Mouse (Mus musculus) embryonic facial prominence, embryonic 14.5 days (tissue): ENCODE results near the gene Usp42. TPM values are rescaled to one million over a fixed set of nuclear protein-coding genes. Genes with fewer than 3 reads are reported as not detected.

Experiments used
- ATAC-seq: fragments of 200-750 bp; cut with Nextera tagmentation; 2 replicates; pipeline ENCODE4 v1.8.0; 2017; ENCODE audit warnings: low read depth, moderate number of reproducible peaks, moderate TSS enrichment
- DNase-seq: peaks from one replicate; pipeline ENCODE4 v3.0.0-alpha.2; 2015; ENCODE audit warnings: low spot score
- H3K27ac ChIP-seq: fragments of 300-500 bp; sonication (generic); replicated peaks from 2 replicates; pipeline ENCODE4 v1.5.1; 2014; ENCODE audit warnings: low read depth, mild to moderate bottlenecking, low read length, moderate library complexity
- H3K27me3 ChIP-seq: fragments of 300-500 bp; sonication (generic); replicated peaks from 2 replicates; pipeline ENCODE4 v1.6.1; 2014; ENCODE audit warnings: low read length; ENCODE audit not compliant: control insufficient read depth, insufficient read depth
- H3K36me3 ChIP-seq: fragments of 300-500 bp; sonication (generic); 2 replicates; pipeline ENCODE4 v1.6.1; 2014; ENCODE audit warnings: low read length, mixed read lengths; ENCODE audit not compliant: control insufficient read depth, insufficient read depth
- H3K4me1 ChIP-seq: fragments of 300-500 bp; sonication (generic); 2 replicates; pipeline ENCODE4 v1.6.1; 2014; ENCODE audit warnings: antibody characterized with exemption, low read length; ENCODE audit not compliant: control insufficient read depth, insufficient read depth
- H3K4me2 ChIP-seq: fragments of 300-500 bp; sonication (generic); 2 replicates; pipeline ENCODE4 v1.6.1; 2014; ENCODE audit warnings: low read depth, mild to moderate bottlenecking, low read length, moderate library complexity, mixed read lengths
- H3K4me3 ChIP-seq: fragments of 300-500 bp; sonication (generic); 2 replicates; pipeline ENCODE4 v1.5.1; 2014; ENCODE audit warnings: low read depth, mild to moderate bottlenecking, low read length
- H3K9ac ChIP-seq: fragments of 300-500 bp; sonication (generic); 2 replicates; pipeline ENCODE4 v1.6.1; 2014; ENCODE audit warnings: low read depth, mild to moderate bottlenecking, low read length, moderate library complexity, mixed read lengths
- H3K9me3 ChIP-seq: fragments of 300-500 bp; sonication (generic); 2 replicates; pipeline ENCODE4 v1.6.1; 2016; ENCODE audit warnings: low read length; ENCODE audit not compliant: control insufficient read depth
- WGBS: fragments of 180-500 bp; shearing (Covaris S2); extraction: QIAGEN DNeasy Blood & Tissue Kit; methylation state at CpG from one replicate; pipeline ENCODE4 v1.1.7; 2014; 5-methylcytosine and 5-hydroxymethylcytosine counted together
- polyA plus RNA-seq: library from polyadenylated mRNA; unstranded; fragments of >200 nt; fragmentation: Nextera tagmentation; extraction: Ambion mirVana; gene quantifications from 2 replicates; pipeline ENCODE4 v1.2.1, GENCODE M21; 2014

Gene Usp42
- polyA plus RNA-seq, 1 experiment from 2014 or later, result 18.1 TPM

GRCm38 (mm10) chr5:143700247-143700646 is 31.8 kb downstream of the Usp42 start:
- WGBS, result 95% methylated on average over 5 of the region's 5 CpGs
- DNase-seq (no peak), ATAC-seq (no peak)
- H3K4me1 ChIP-seq, result no peaks in the 10 kb centered on the region
- no peak overlapping the region for H3K4me2 ChIP-seq
- H3K9ac ChIP-seq, result no peak overlapping the region
- H3K27ac ChIP-seq, result no peak overlapping the region
- peaks cover 81% of the 10 kb centered on the region for H3K36me3 ChIP-seq
- no peaks in the 10 kb centered on the region for H3K27me3 ChIP-seq
- H3K4me3 ChIP-seq, result no peak overlapping the region
- H3K9me3 ChIP-seq, result no peaks in the 10 kb centered on the region

GRCm38 (mm10) chr5:143698454-143698853 is 33.6 kb downstream of the Usp42 start:
- WGBS, result 94% methylated on average over 4 of the region's 4 CpGs
- no peak overlapping the region for H3K27ac ChIP-seq

GRCm38 (mm10) chr5:143696323-143696722 is 35.8 kb downstream of the Usp42 start:
- Histone ChIP-seq H3K4me2 (no peak overlapping the region), H3K36me3 (peaks cover 72% of the 10 kb centered on the region), H3K9ac (no peak overlapping the region), H3K4me1 (no peaks in the 10 kb centered on the region), H3K4me3 (no peak overlapping the region), H3K9me3 (no peaks in the 10 kb centered on the region), H3K27ac (no peak overlapping the region), H3K27me3 (no peaks in the 10 kb centered on the region)
- ATAC-seq (0 out of 2 replicates have a peak, but pooled peaks have one; percentile 12), DNase-seq (peak; percentile 56)
- 72% methylated on average over 3 of the region's 3 CpGs for WGBS

More at GRCm38 (mm10) chr5:143698454-143698853, 33.6 kb downstream of the Usp42 start:
- Histone ChIP-seq H3K4me2 (no peak overlapping the region), H3K36me3 (peaks cover 84% of the 10 kb centered on the region), H3K4me3 (no peak overlapping the region), H3K4me1 (no peaks in the 10 kb centered on the region), H3K9me3 (no peaks in the 10 kb centered on the region), H3K27me3 (no peaks in the 10 kb centered on the region), H3K9ac (no peak overlapping the region)
- no peak for ATAC-seq
- no peak for DNase-seq

DNA sequence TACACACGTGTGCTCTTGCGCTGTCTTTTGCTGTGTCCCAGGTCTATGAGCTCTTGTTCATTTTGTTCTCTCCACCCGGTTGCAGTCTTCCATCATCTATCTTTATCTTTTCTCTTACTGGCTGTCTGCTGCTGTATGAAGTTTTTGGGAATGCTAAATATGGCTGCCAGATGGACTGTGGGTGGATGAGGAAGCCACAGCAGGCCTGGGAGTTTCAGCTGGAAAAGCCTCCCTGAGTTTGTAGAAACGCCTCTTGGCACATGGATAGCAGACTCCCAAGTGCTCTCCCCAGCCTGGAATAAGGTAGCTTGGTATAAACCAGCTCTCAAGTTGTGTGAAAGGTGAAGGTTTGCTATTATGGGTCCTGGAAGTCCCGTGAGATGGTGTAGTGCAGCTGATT is 41.2 kb downstream of the Usp42 start:
- H3K27me3 ChIP-seq, result no peaks in the 10 kb centered on the region
- peak; percentile 38 for DNase-seq
- 81% methylated on average over 5 of the region's 5 CpGs for WGBS
- no peaks in the 10 kb centered on the region for H3K9me3 ChIP-seq
- ATAC-seq, result no peak
- no peak overlapping the region for H3K4me2 ChIP-seq
- H3K9ac ChIP-seq, result no peak overlapping the region
- peaks cover 64% of the 10 kb centered on the region for H3K36me3 ChIP-seq
- H3K27ac ChIP-seq, result no peak overlapping the region
- no peaks in the 10 kb centered on the region for H3K4me1 ChIP-seq
- H3K4me3 ChIP-seq, result no peak overlapping the region

DNA sequence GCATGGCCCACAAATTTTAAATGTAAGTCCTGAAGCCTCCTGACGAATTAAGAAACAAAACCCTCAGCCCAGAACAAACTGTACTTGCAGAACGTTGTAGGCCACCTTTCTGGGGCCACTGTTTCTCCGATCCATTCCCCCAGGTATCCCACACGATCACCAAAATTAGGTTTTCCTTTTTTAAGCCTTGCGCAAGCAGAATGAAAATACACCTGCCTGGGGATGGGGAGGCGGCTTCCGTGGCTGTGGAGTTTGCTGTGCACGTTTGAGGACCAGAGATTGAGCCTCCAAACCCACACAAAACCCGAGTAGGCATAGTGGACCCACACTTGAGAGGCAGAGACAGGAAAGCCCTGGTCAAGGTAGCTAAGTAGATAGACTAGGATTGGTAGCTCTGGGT is 41.7 kb downstream of the Usp42 start:
- ATAC-seq, result no peak
- Histone ChIP-seq H3K36me3 (peaks cover 61% of the 10 kb centered on the region), H3K27me3 (no peaks in the 10 kb centered on the region), H3K9ac (no peak overlapping the region), H3K4me2 (no peak overlapping the region), H3K27ac (no peak overlapping the region), H3K9me3 (no peaks in the 10 kb centered on the region), H3K4me1 (no peaks in the 10 kb centered on the region), H3K4me3 (no peak overlapping the region)
- no peak for DNase-seq
- WGBS, result 89% methylated on average over 9 of the region's 9 CpGs

GRCm38 (mm10) chr5:143687589-143687988 is 44.5 kb downstream of the Usp42 start:
- peaks cover 33% of the 10 kb centered on the region for H3K36me3 ChIP-seq
- no peak overlapping the region for H3K4me2 ChIP-seq
- 87% methylated on average over 3 of the region's 3 CpGs for WGBS
- H3K4me3 ChIP-seq, result no peak overlapping the region
- no peak overlapping the region for H3K9ac ChIP-seq
- H3K9me3 ChIP-seq, result no peaks in the 10 kb centered on the region
- no peaks in the 10 kb centered on the region for H3K27me3 ChIP-seq
- ATAC-seq (no peak), DNase-seq (no peak)
- 0 out of 2 replicates have a peak, but pooled peaks cover 5% of the 10 kb centered on the region for H3K4me1 ChIP-seq
- H3K27ac ChIP-seq, result no peak overlapping the region

- Histone ChIP-seq H3K27ac (no peak overlapping the region), H3K9me3 (no peaks in the 10 kb centered on the region), H3K9ac (no peak overlapping the region), H3K4me3 (no peak overlapping the region), H3K27me3 (no peaks in the 10 kb centered on the region), H3K4me1 (0 out of 2 replicates have a peak, but pooled peaks cover 5% of the 10 kb centered on the region), H3K36me3 (peaks cover 33% of the 10 kb centered on the region), H3K4me2 (no peak overlapping the region)
- WGBS, result 90% methylated on average over 3 of the region's 3 CpGs
- no peak for DNase-seq
- ATAC-seq, result no peak
These were observed 45.6 kb downstream of the Usp42 start for GRCm38 (mm10) chr5:143686456-143686855.

- Histone ChIP-seq H3K27me3 (no peaks in the 10 kb centered on the region), H3K4me1 (0 out of 2 replicates have a peak, but pooled peaks cover 5% of the 10 kb centered on the region), H3K27ac (no peak overlapping the region), H3K4me3 (no peak overlapping the region), H3K9me3 (no peaks in the 10 kb centered on the region), H3K4me2 (no peak overlapping the region), H3K9ac (no peak overlapping the region), H3K36me3 (peaks cover 30% of the 10 kb centered on the region)
- ATAC-seq (peak; percentile 22; the same call in 1 of the 2 replicates), DNase-seq (no peak)
- WGBS, result 78% methylated on average over 8 of the region's 8 CpGs
These were observed 47.1 kb downstream of the Usp42 start for GRCm38 (mm10) chr5:143684911-143685390.

- no peak for DNase-seq
These were observed 48.4 kb downstream of the Usp42 start for GRCm38 (mm10) chr5:143683696-143684095.

More at GRCm38 (mm10) chr5:143683696-143684095, 48.4 kb downstream of the Usp42 start:
- peaks cover 25% of the 10 kb centered on the region for H3K36me3 ChIP-seq
- no peak overlapping the region for H3K4me3 ChIP-seq
- H3K4me2 ChIP-seq, result no peak overlapping the region
- H3K9me3 ChIP-seq, result no peaks in the 10 kb centered on the region
- no peak overlapping the region for H3K9ac ChIP-seq
- H3K27me3 ChIP-seq, result no peaks in the 10 kb centered on the region
- H3K4me1 ChIP-seq, result peaks cover 5% of the 10 kb centered on the region; the same call in 1 of the 2 replicates
- 54% methylated on average over 6 of the region's 6 CpGs for WGBS
- ATAC-seq, result no peak
- H3K27ac ChIP-seq, result no peak overlapping the region
